Mouse (Mus musculus): ENCODE measurements around the gene Fbxw4. TPM values are rescaled to one million over a fixed set of nuclear protein-coding genes. Genes with fewer than 3 reads are reported as not detected.
"Not testable (repeated sequence)": the region's sequence is repeated elsewhere in the genome, so short reads cannot be mapped to it uniquely, and the experiment has no call there.

The Fbxw4 gene
- polyA plus RNA-seq, 1 experiment from 2014 or later: 2.8 TPM

- Histone ChIP-seq H3K4me1 (ENCODE audit: control insufficient read depth, insufficient read depth, low read length) (peaks cover 28% of the 10 kb centered on the region), H3K4me2 (ENCODE audit: low read depth, low read length) (no peak overlapping the region), H3K27ac (ENCODE audit: low read length) (no peak overlapping the region), H3K9me3 (replicated peaks; ENCODE audit: control insufficient read depth, low read length) (no peaks in the 10 kb centered on the region), H3K9ac (ENCODE audit: low read length) (0 out of 2 replicates have a peak overlapping the region, but pooled peaks have one; percentile 20), H3K27me3 (ENCODE audit: control insufficient read depth, insufficient read depth, low read length) (no peaks in the 10 kb centered on the region), H3K36me3 (ENCODE audit: control insufficient read depth, insufficient read depth, low read length) (0 out of 2 replicates have a peak, but pooled peaks cover 5% of the 10 kb centered on the region), H3K4me3 (replicated peaks; ENCODE audit: low read length) (no peak overlapping the region)
- 40% methylated on average over 14 of the region's 14 CpGs for WGBS
- no peak for ATAC-seq (ENCODE audit: insufficient read depth, low FRiP score)
Measured at GRCm38 (mm10) chr19:45567367-45567766, 92.7 kb downstream of the Fbxw4 start.

- 45% methylated on average over 15 of the region's 15 CpGs for WGBS
- Histone ChIP-seq H3K9me3 (replicated peaks; ENCODE audit: control insufficient read depth, low read length) (no peaks in the 10 kb centered on the region), H3K4me2 (ENCODE audit: low read depth, low read length) (no peak overlapping the region), H3K4me1 (ENCODE audit: control insufficient read depth, insufficient read depth, low read length) (peaks cover 28% of the 10 kb centered on the region), H3K9ac (ENCODE audit: low read length) (peak overlapping the region; percentile 28; the same call in 1 of the 2 replicates), H3K36me3 (ENCODE audit: control insufficient read depth, insufficient read depth, low read length) (no peaks in the 10 kb centered on the region), H3K4me3 (replicated peaks; ENCODE audit: low read length) (no peak overlapping the region), H3K27me3 (ENCODE audit: control insufficient read depth, insufficient read depth, low read length) (no peaks in the 10 kb centered on the region), H3K27ac (ENCODE audit: low read length) (peak overlapping the region; percentile 19; the same call in 1 of the 2 replicates)
- ATAC-seq (ENCODE audit: insufficient read depth, low FRiP score): no peak
Measured at GRCm38 (mm10) chr19:45565925-45566715, 94.0 kb downstream of the Fbxw4 start.

GRCm38 (mm10) chr19:45560153-45560890 lies 99.8 kb downstream of the Fbxw4 start, which contains the start of the genes Poll and Gm17018:
Gene Poll, minus strand, starts transcription at chr19:45560531.
Gene Gm17018, plus strand, starts transcription at chr19:45560615.
- Histone ChIP-seq H3K4me3 (replicated peaks; ENCODE audit: low read length) (peak within 1 kb of the TSS; percentile 83), H3K27me3 (ENCODE audit: control insufficient read depth, insufficient read depth, low read length) (no peaks in the 10 kb centered on the region), H3K9me3 (replicated peaks; ENCODE audit: control insufficient read depth, low read length) (no peaks in the 10 kb centered on the region), H3K4me1 (ENCODE audit: control insufficient read depth, insufficient read depth, low read length) (peaks cover 13% of the 10 kb centered on the region), H3K9ac (ENCODE audit: low read length) (peak within 1 kb of the TSS; percentile 92), H3K36me3 (ENCODE audit: control insufficient read depth, insufficient read depth, low read length) (no peaks in the 10 kb centered on the region), H3K27ac (ENCODE audit: low read length) (peak within 1 kb of the TSS; percentile 76), H3K4me2 (ENCODE audit: low read depth, low read length) (peak within 1 kb of the TSS; percentile 99)
- peak; percentile 87 for ATAC-seq (ENCODE audit: insufficient read depth, low FRiP score)
- under 1% methylated on average over 35 of the region's 35 CpGs for WGBS

GRCm38 (mm10) chr19:45554136-45554535 lies 106.0 kb downstream of the Fbxw4 start:
- 88% methylated on average over 11 of the region's 11 CpGs for WGBS
- ATAC-seq (ENCODE audit: insufficient read depth, low FRiP score): no peak

GRCm38 (mm10) chr19:45552187-45552586 lies 107.9 kb downstream of the Fbxw4 start:
- no peak overlapping the region for H3K27ac ChIP-seq (ENCODE audit: low read length)
- no peak overlapping the region for H3K4me2 ChIP-seq (ENCODE audit: low read depth, low read length)
- no peaks in the 10 kb centered on the region for H3K27me3 ChIP-seq (ENCODE audit: control insufficient read depth, insufficient read depth, low read length)
- 0 out of 2 replicates have a peak, but pooled peaks cover 7% of the 10 kb centered on the region for H3K36me3 ChIP-seq (ENCODE audit: control insufficient read depth, insufficient read depth, low read length)
- ATAC-seq (ENCODE audit: insufficient read depth, low FRiP score): peak; percentile 57; the same call in 1 of the 2 replicates
- WGBS: 31% methylated on average over 6 of the region's 6 CpGs
- no peaks in the 10 kb centered on the region for H3K9me3 ChIP-seq (replicated peaks; ENCODE audit: control insufficient read depth, low read length)
- 0 out of 2 replicates have a peak, but pooled peaks cover 7% of the 10 kb centered on the region for H3K4me1 ChIP-seq (ENCODE audit: control insufficient read depth, insufficient read depth, low read length)
- no peak overlapping the region for H3K4me3 ChIP-seq (replicated peaks; ENCODE audit: low read length)
- no peak overlapping the region for H3K9ac ChIP-seq (ENCODE audit: low read length)

More at GRCm38 (mm10) chr19:45554136-45554535, 106.0 kb downstream of the Fbxw4 start:
- no peaks in the 10 kb centered on the region for H3K27me3 ChIP-seq (ENCODE audit: control insufficient read depth, insufficient read depth, low read length)
- H3K4me1 ChIP-seq (ENCODE audit: control insufficient read depth, insufficient read depth, low read length): 0 out of 2 replicates have a peak, but pooled peaks cover 7% of the 10 kb centered on the region
- no peak overlapping the region for H3K27ac ChIP-seq (ENCODE audit: low read length)
- H3K4me3 ChIP-seq (replicated peaks; ENCODE audit: low read length): no peak overlapping the region
- H3K4me2 ChIP-seq (ENCODE audit: low read depth, low read length): no peak overlapping the region
- H3K9ac ChIP-seq (ENCODE audit: low read length): no peak overlapping the region
- 0 out of 2 replicates have a peak, but pooled peaks cover 7% of the 10 kb centered on the region for H3K36me3 ChIP-seq (ENCODE audit: control insufficient read depth, insufficient read depth, low read length)
- H3K9me3 ChIP-seq (replicated peaks; ENCODE audit: control insufficient read depth, low read length): no peaks in the 10 kb centered on the region

- no peak overlapping the region; the same call in 1 of the 2 replicates for H3K9ac ChIP-seq (ENCODE audit: low read length)
- ATAC-seq (ENCODE audit: insufficient read depth, low FRiP score): no peak
- no peak overlapping the region for H3K4me2 ChIP-seq (ENCODE audit: low read depth, low read length)
- H3K27me3 ChIP-seq (ENCODE audit: control insufficient read depth, insufficient read depth, low read length): peaks cover 2% of the 10 kb centered on the region; the same call in 1 of the 2 replicates
- WGBS: 53% methylated on average over 4 of the region's 4 CpGs
- 0 out of 2 replicates have a peak, but pooled peaks cover 7% of the 10 kb centered on the region for H3K36me3 ChIP-seq (ENCODE audit: control insufficient read depth, insufficient read depth, low read length)
- no peak overlapping the region for H3K4me3 ChIP-seq (replicated peaks; ENCODE audit: low read length)
- 0 out of 2 replicates have a peak, but pooled peaks cover 7% of the 10 kb centered on the region for H3K4me1 ChIP-seq (ENCODE audit: control insufficient read depth, insufficient read depth, low read length)
- H3K27ac ChIP-seq (ENCODE audit: low read length): no peak overlapping the region
- H3K9me3 ChIP-seq (replicated peaks; ENCODE audit: control insufficient read depth, low read length): no peaks in the 10 kb centered on the region
Measured at GRCm38 (mm10) chr19:45549948-45550347, 110.2 kb downstream of the Fbxw4 start.

GRCm38 (mm10) chr19:45549128-45549915 lies 110.8 kb downstream of the Fbxw4 start:
- H3K36me3 ChIP-seq (ENCODE audit: control insufficient read depth, insufficient read depth, low read length): 0 out of 2 replicates have a peak, but pooled peaks cover 7% of the 10 kb centered on the region
- H3K4me3 ChIP-seq (replicated peaks; ENCODE audit: low read length): no peak overlapping the region
- peaks cover 2% of the 10 kb centered on the region; the same call in 1 of the 2 replicates for H3K27me3 ChIP-seq (ENCODE audit: control insufficient read depth, insufficient read depth, low read length)
- no peaks in the 10 kb centered on the region for H3K9me3 ChIP-seq (replicated peaks; ENCODE audit: control insufficient read depth, low read length)
- H3K4me2 ChIP-seq (ENCODE audit: low read depth, low read length): no peak overlapping the region
- no peak overlapping the region; the same call in 1 of the 2 replicates for H3K9ac ChIP-seq (ENCODE audit: low read length)
- H3K4me1 ChIP-seq (ENCODE audit: control insufficient read depth, insufficient read depth, low read length): peaks cover 11% of the 10 kb centered on the region; the same call in 1 of the 2 replicates
- H3K27ac ChIP-seq (ENCODE audit: low read length): no peak overlapping the region
- 81% methylated on average over 23 of the region's 23 CpGs for WGBS
- ATAC-seq (ENCODE audit: insufficient read depth, low FRiP score): no peak

GRCm38 (mm10) chr19:45548196-45548595 lies 111.9 kb downstream of the Fbxw4 start:
- H3K36me3 ChIP-seq (ENCODE audit: control insufficient read depth, insufficient read depth, low read length); H3K27me3 ChIP-seq (ENCODE audit: control insufficient read depth, insufficient read depth, low read length); H3K9ac ChIP-seq (ENCODE audit: low read length); H3K9me3 ChIP-seq (replicated peaks; ENCODE audit: control insufficient read depth, low read length); H3K27ac ChIP-seq (ENCODE audit: low read length); H3K4me3 ChIP-seq (replicated peaks; ENCODE audit: low read length); H3K4me2 ChIP-seq (ENCODE audit: low read depth, low read length): not testable (repeated sequence)
- ATAC-seq (ENCODE audit: insufficient read depth, low FRiP score): 0 out of 2 replicates have a peak, but pooled peaks have one; percentile 25
- peaks cover 16% of the 10 kb centered on the region for H3K4me1 ChIP-seq (ENCODE audit: control insufficient read depth, insufficient read depth, low read length)

Data from stomach, embryonic 16.5 days (tissue).